Mouse (Mus musculus): ENCODE data around the gene Tex2.

DNA sequence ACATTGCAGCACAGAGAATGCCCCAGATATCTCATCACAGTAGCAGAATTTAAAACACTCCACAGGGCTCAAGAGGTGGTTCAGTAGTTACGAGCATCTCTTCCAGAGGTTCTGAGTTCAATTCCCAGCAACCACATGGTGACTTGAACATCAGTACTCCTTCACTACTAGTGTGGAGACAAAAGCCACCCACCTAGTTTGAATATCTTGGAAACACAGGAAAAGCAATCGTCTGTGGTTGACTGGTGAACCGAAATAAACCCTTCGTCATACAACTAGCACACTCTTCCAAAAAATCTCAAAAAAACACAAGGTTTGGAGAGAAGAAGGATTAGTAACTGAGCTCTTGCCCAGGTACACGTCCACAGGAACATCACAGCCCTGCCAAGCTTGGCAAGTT, 149.4 kb downstream of the Tex2 start:
- TF ChIP-seq CTCF (IDR thresholded peaks at IDR 0.05; ENCODE audit: borderline replicate concordance, insufficient read depth, low read length), result no peak
- no peak for TF ChIP-seq POLR2A (IDR thresholded peaks at IDR 0.05; ENCODE audit: low read depth, low read length)

All from embryonic fibroblast, embryonic 13.5 days (primary cell).